Mouse (Mus musculus): Measurements from ENCODE around the gene Hps6. TPM values are rescaled to one million over a fixed set of nuclear protein-coding genes. Genes with fewer than 3 reads are reported as not detected.

Gene Hps6
- total RNA-seq, 2 experiments from 2014 or later: 3.8 to 4.6 TPM

DNA sequence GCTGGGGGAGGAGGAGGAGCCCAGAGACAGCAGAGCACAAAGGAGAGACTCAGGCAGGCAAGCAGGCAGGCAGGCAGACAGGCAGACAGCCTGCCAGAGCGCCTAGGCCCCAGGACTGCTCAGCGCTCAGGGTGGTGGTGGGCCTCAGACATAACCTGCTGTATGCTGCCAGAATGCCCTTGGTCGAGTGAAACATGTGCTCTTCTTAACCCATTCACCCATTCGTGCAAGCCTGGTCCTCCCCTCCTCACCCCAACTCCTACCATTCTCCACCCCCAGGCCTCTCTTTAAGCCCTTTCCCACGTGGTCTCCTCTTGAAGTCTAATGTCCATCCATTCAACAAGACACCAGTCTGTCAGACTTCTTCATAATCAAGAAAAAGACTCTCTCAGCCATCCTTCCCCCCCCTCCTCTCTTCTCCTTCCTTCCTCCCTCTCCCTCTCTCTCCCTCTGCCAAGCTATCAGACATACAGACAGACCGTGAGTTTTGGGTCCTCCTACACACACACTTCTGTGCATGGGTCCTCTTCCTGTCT lies 39.2 kb downstream of the Hps6 start:
- intact Hi-C loops (cut with DNase I): no loop called here
- peak; percentile 61 to 72 for DNase-seq (ENCODE audit: low spot score in 2 of 2)

DNA sequence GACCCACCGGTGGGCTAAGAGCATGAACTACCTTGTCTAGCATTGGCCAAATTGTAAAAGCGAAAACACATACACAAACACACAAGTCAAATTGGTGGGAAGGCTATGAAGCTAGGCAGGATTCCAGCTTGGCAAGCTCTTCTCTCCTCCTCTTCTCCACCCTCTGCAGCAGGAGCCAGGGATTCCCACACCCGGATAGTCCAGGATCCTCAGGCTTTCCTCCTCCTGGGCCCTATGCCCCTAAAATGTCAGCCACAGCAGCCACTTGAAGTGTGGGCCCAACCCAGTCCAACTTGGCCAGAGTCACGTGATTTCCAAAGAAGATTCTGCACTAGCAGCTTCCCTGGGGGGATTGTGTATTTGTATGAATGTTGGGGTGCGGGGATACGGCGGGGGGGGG lies 40.1 kb downstream of the Hps6 start:
- intact Hi-C loops (cut with DNase I): no loop called here
- DNase-seq (ENCODE audit: low spot score in 2 of 2): no peak

DNA sequence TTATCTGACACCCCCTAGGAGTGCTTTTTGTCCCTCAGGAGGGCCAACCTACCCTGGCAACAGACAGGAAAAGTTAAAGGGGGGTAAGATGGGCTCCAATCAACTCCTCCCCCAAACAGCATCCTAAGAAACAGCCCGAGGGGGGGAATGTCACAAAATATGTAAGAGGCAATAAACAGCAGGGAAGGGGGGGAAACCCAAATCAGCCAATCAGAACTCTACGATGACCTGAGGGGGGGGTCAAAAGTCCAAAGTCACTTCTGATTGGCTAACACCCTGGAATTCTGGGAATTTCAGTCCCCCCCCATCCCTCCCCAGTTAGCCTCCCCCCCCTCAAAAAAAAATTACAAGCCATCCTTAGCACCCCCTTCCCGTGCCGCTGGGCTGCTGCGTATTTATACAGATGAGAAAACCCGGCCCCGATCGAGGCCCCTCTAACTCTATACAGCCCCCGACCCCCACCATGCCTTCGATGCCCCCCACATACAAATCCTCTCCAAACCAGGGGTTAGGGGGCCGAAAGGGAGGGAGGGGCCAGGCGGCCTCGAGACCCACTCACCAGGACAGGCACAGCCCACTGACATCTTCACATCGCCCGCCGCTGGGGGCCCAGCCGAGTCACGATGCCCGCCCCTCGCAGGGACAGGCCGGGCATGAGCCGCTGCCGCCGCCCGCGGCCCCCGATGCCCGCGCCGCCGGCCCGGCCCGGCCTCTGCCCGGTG lies 41.1 kb downstream of the Hps6 start, which contains the start of gene Pprc1:
Gene Pprc1, plus strand, starts transcription at position 616 of the 722 bp plus-strand sequence.
- intact Hi-C loops (cut with DNase I): no loop called here
- DNase-seq (ENCODE audit: low spot score in 2 of 2): peak in 1 of 2 experiments; percentile 77

DNA sequence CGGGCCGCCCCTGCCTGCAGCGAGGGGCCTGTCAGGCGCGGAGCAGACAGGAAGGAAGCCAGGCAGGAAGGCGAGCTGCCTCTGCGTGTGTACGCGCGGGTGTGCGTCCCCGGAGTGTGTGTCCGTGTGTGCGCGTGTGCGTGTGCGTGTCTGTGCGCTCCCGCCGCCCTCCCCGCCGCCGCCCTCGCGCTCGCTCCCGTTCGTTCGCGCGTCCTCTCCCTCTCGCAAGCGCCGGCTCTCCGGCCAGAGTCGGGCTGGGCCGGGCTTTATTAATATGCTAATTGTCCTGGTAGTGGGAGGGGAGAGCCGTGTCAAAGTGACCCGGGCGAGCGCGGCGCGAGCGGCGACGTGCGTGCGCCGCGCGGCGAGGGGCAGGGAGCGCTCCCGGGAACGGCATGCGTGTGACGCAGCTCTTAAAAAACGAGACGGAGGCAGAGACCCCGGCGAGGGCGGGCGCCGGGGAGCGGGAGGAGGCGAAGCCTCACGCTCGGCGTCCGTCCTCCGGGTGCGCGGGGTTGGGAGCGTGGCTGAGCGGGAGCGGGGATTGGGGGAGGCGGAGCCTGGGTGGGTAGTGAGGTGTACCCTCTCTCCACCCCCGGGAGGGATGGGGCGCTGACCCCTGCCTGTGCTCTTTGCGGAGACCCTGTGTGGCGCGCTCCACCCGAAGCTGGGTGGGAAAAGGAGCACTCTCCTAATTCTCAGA lies 41.8 kb downstream of the Hps6 start, which contains the start of gene Ldb1:
Gene Ldb1, minus strand, starts transcription at position 222 of the 703 bp plus-strand sequence.
- DNase-seq (ENCODE audit: low spot score in 2 of 2): peak; percentile 82 to 88
- intact Hi-C loops (cut with DNase I): no loop called here

DNA sequence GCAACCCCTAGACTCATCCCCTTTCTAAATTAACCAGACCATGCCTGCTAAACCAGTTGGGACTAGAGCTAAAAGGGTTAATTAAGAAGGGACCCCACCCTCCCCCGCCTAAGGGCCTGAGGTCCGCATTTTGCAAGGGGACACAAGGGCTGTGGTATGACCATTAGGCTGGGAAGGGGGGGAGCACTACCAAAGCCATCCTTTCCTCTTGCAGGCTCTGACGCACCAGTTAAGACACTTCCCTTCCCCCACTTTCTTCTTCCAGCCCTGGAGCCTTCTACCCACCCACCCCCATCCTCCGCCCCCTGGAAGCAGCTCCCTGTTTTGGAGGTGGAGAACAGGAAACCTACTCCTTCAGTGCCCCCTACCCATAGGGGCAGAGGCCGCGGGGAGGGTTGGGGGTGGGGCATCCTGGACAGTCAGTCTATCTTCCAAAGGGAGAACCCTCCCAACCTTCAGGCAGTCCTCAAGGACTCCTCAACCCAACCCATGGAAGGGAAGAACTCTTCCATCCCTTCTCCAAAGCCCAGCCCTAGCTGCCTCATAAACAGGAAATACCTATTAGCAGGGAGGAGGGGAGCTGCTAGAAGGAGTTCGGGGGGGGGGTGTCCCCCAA lies 42.5 kb downstream of the Hps6 start:
- DNase-seq (ENCODE audit: low spot score in 2 of 2): peak in 1 of 2 experiments; percentile 83
- intact Hi-C loops (cut with DNase I): no loop called here

DNA sequence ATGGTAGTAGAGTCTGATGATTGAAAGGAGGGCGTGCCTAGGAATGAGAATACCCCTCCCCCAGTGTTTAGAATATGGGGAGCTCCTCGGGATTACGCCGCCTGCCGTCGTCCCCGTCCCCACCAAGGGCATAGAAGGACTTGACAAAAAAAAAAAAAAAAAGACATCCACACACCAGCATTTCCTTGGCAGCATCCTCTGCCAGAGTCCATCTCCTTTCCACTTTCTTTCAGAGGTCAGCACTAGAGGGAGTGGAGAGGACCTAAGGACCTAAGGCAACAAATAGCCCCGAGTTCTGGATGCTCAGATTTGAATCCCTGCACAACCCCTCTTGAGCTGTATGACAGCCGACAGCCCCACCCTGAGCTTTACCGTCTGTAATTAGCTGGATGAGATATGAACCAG lies 43.3 kb downstream of the Hps6 start:
- DNase-seq (ENCODE audit: low spot score in 2 of 2): no peak

DNA sequence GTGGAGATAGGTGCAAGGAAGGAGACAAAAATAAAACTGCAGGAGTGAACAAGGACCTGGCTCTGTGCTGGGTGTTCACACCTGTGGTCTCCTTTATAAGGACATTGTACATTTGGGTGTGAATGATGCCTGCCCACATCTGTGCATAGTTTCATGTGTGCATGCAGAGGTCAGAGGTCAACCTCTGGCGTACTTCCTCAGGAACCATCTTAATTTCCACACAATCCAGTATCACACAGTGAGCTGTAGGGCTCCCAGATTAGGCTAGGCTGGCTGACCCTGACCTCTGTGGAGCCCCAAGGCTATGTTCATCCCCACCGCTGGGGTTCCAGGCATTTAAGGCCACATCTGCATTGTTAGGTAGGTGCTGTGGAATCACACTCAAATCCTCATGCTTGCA lies 44.1 kb downstream of the Hps6 start:
- no peak for DNase-seq (ENCODE audit: low spot score in 2 of 2)
- intact Hi-C loops (cut with DNase I): no loop called here

More for the DNA sequence above, 43.3 kb downstream of the Hps6 start:
- intact Hi-C loops (cut with DNase I): no loop called here

DNA sequence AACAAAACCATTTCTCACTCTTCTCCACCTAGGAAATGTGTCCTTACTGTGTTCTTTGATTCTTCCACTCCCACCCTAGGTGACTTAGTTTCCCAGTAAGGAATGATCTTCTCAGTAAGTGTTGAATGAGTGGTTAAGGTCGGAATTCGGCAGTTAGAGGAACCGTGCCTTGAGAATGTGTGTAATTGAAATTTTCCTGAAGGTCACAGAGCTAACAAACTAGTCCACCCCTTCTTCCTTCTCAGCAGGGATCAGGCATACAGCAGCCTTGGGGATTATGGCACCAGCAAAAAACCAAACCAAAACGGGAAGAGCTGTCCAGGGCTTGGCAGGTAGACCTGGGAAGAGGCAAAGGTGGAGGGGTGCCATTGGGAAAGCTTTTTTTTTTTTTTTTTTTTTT lies 45.8 kb downstream of the Hps6 start:
- intact Hi-C loops (cut with DNase I): no loop called here

DNA sequence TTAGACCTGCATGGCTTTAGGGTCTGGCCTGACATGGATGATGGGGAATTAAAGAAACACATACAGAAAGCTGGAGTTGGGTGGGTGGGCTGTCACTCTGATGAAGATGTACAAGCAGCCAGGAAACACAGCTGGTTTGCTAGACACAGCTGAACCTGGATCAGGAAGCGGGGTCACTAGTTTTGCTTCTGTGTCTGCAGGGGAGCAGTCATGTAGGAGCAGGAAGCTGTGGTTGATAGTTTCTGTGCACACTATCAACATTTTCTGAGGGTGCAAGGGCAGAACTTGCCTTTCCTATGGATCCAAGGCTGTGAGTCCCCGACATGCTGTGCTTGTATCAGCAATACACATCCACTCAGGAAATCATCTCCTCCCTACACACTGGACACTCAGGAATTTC lies 47.2 kb downstream of the Hps6 start:
- no peak for DNase-seq (ENCODE audit: low spot score in 2 of 2)

More for the DNA sequence above, 45.8 kb downstream of the Hps6 start:
- no peak for DNase-seq (ENCODE audit: low spot score in 2 of 2)

More for the DNA sequence above, 47.2 kb downstream of the Hps6 start:
- intact Hi-C loops (cut with DNase I): no loop called here

Other genes starting within 250 kb of the Hps6 start
- gene Mgea5, start 219.7 kb upstream of the Hps6 start, total RNA-seq (2021): 100 to 1,000 TPM; 132 to 136 TPM
- 100 to 1,000 TPM; 129 to 143 TPM for gene Kcnip2, start 187.4 kb upstream of the Hps6 start, total RNA-seq (2021)
- 10 to 100 TPM; 20.8 to 21.9 TPM for gene Armh3, start 5.0 kb upstream of the Hps6 start, total RNA-seq (2021)
- gene Pprc1, start 41.4 kb downstream of the Hps6 start, total RNA-seq (2021): 10 to 100 TPM; 26.6 to 28.5 TPM
- 100 to 1,000 TPM in 1 of 2 experiments, 10 to 100 TPM in 1; 89.7 to 101 TPM for gene Ldb1, start 41.7 kb downstream of the Hps6 start, total RNA-seq (2021)
- gene Nolc1, start 72.4 kb downstream of the Hps6 start, total RNA-seq (2021): 10 to 100 TPM; 37.6 to 38.8 TPM
- not detected for gene Elovl3, start 128.4 kb downstream of the Hps6 start, total RNA-seq (2021)
- gene Pitx3, start 144.8 kb downstream of the Hps6 start, total RNA-seq (2021): not detected
- 100 to 1,000 TPM in 1 of 2 experiments, 10 to 100 TPM in 1; 90.3 to 100 TPM for gene Gbf1, start 149.0 kb downstream of the Hps6 start, total RNA-seq (2021)